In genomic region chrX:153640615-153641014, GRCm38 (mm10) we compare ENCODE assay signal across 12 mouse cellular contexts. TPM values are rescaled to one million over a fixed set of nuclear protein-coding genes. Genes with fewer than 3 reads are reported as not detected.
A peak's percentile ranks its signal among the peaks of the same experiment; 100 is the strongest.
DNase-seq lines count a peak whose midpoint lies in the region; ATAC-seq and TF ChIP-seq lines count a peak whose summit lies in the region.
"Had no signal": no experiment of that assay in that cellular context is flagged by ENCODE, and none has a peak within 500 bp of the region (broad histone marks: within the 10 kb centered on the region; RNA-seq: fewer than 3 reads in every experiment).

No protein-coding gene starts in this region.

- no peaks in the 10 kb centered on the region for H3K27me3 ChIP-seq in cerebellum, adult 2 months (ENCODE audit: control insufficient read depth, insufficient read depth, low read length)
- no peaks in the 10 kb centered on the region for H3K27me3 ChIP-seq in liver, adult 2 months (ENCODE audit: control insufficient read depth, insufficient read depth, low read length)
- H3K27me3 ChIP-seq in liver, embryonic 11.5 days (replicated peaks; ENCODE audit: control insufficient read depth, insufficient read depth, low read length): no peaks in the 10 kb centered on the region
- H3K27me3 ChIP-seq: forebrain, embryonic 13.5 days; limb, embryonic 12.5 days had no signal

- H3K4me2 ChIP-seq in liver, embryonic 11.5 days: no peak overlapping the region
- H3K4me2 ChIP-seq: forebrain, embryonic 13.5 days; limb, embryonic 12.5 days had no signal

- H3K4me1 ChIP-seq in cerebellum, adult 2 months (ENCODE audit: control insufficient read depth, insufficient read depth, low read length): no peaks in the 10 kb centered on the region
- no peaks in the 10 kb centered on the region for H3K4me1 ChIP-seq in liver, adult 2 months (ENCODE audit: control insufficient read depth, insufficient read depth, low read length)
- no peaks in the 10 kb centered on the region for H3K4me1 ChIP-seq in liver, embryonic 11.5 days (replicated peaks; ENCODE audit: control insufficient read depth, insufficient read depth, low read length)
- H3K4me1 ChIP-seq: forebrain, embryonic 13.5 days; limb, embryonic 12.5 days had no signal

- peak; percentile 9 to 22 for DNase-seq in cerebellum, postnatal 10 days
- DNase-seq in cerebellum, adult 2 months: no peak
- DNase-seq in liver, adult 2 months (ENCODE audit: extremely low read depth, low read depth, low spot score): no peak
- DNase-seq in liver, embryonic 11.5 days (ENCODE audit: low spot score): no peak
- DNase-seq in WW6 (ENCODE audit: low read depth, low spot score): peak; percentile 1
- DNase-seq in left cerebral cortex, adult 18-20 months (ENCODE audit: low spot score in 2 of 2): no peak
- no peak for DNase-seq in embryo, embryonic 11 days
- DNase-seq: cerebellum, adult 9-10 months had no signal

- H3K27ac ChIP-seq in cerebellum, adult 2 months (ENCODE audit: insufficient read depth, low read length): no peak overlapping the region
- no peak overlapping the region for H3K27ac ChIP-seq in liver, adult 2 months (replicated peaks; ENCODE audit: insufficient read depth, low read depth, low read length)
- H3K27ac ChIP-seq in liver, embryonic 11.5 days (ENCODE audit: low read depth, low read length): no peak overlapping the region
- H3K27ac ChIP-seq: forebrain, embryonic 13.5 days; limb, embryonic 12.5 days had no signal

- WGBS in cerebellum, adult 2 months: 61% methylated on average over 3 of the region's 3 CpGs
- WGBS in liver, adult 2 months: 65% methylated on average over 3 of the region's 3 CpGs
- 49% methylated on average over 3 of the region's 3 CpGs for WGBS in liver, embryonic 11.5 days

- no peak for ATAC-seq in liver, embryonic 11.5 days (replicated peaks; ENCODE audit: low FRiP score)
- ATAC-seq in megakaryocyte-erythroid progenitor cell, adult 5-6 weeks (replicated peaks; ENCODE audit: low FRiP score, low TSS enrichment, poor library complexity, severe bottlenecking): 0 out of 2 replicates have a peak, but pooled peaks have one; percentile 55
- ATAC-seq: forebrain, embryonic 13.5 days had no signal

- H3K79me2 ChIP-seq in liver, adult 2 months (ENCODE audit: control insufficient read depth, insufficient read depth, low read length): no peaks in the 10 kb centered on the region

- no peaks in the 10 kb centered on the region for H3K36me3 ChIP-seq in liver, adult 2 months (ENCODE audit: control insufficient read depth, insufficient read depth, low read length)
- no peaks in the 10 kb centered on the region for H3K36me3 ChIP-seq in liver, embryonic 11.5 days (ENCODE audit: control insufficient read depth, insufficient read depth, low read length)
- H3K36me3 ChIP-seq: limb, embryonic 12.5 days had no signal

- H3K9ac ChIP-seq in liver, adult 2 months (ENCODE audit: low read depth, low read length): no peak overlapping the region
- H3K9ac ChIP-seq in liver, embryonic 11.5 days (ENCODE audit: low read depth, low read length): no peak overlapping the region
- H3K9ac ChIP-seq: forebrain, embryonic 13.5 days; limb, embryonic 12.5 days had no signal

- H3K9me3 ChIP-seq in liver, embryonic 11.5 days (ENCODE audit: control insufficient read depth, low read length): no peaks in the 10 kb centered on the region
- H3K9me3 ChIP-seq: forebrain, embryonic 13.5 days; limb, embryonic 12.5 days had no signal

- TF ChIP-seq CTCF in cerebellum, adult 2 months (IDR thresholded peaks at IDR 0.05; ENCODE audit: borderline replicate concordance, insufficient read depth, low read depth, low read length): no peak
- peak; percentile 28; the same call in 1 of the 2 replicates for TF ChIP-seq CTCF in liver, adult 2 months (IDR thresholded peaks at IDR 0.05; ENCODE audit: low read depth, low read length)

- H3K4me3 ChIP-seq in cerebellum, adult 2 months (replicated peaks; ENCODE audit: insufficient read depth, low read depth, low read length): no peak overlapping the region
- no peak overlapping the region for H3K4me3 ChIP-seq in liver, adult 2 months (ENCODE audit: insufficient read depth, low read depth, low read length)
- H3K4me3 ChIP-seq in liver, embryonic 11.5 days (ENCODE audit: low read depth, low read length): no peak overlapping the region
- H3K4me3 ChIP-seq: forebrain, embryonic 13.5 days; limb, embryonic 12.5 days; myocyte had no signal

- no peak for TF ChIP-seq POLR2A in cerebellum, adult 2 months (IDR thresholded peaks at IDR 0.05; ENCODE audit: borderline replicate concordance, insufficient read depth, low read length)
- no peak for TF ChIP-seq POLR2A in liver, adult 2 months (IDR thresholded peaks at IDR 0.05; ENCODE audit: extremely low read depth, insufficient read depth, low read length)

RNA-seq across cellular contexts. Expression of gene Kctd12b, which starts 55.6 kb away (rescaled TPM):
- polyA plus RNA-seq in cerebellum, adult 2 months (2012; rRNA removed): 2.5 and 2.7 TPM in 2 replicates
- total RNA-seq in liver, adult 2 months (2014; rRNA removed): 1.4 and 2.1 TPM in 2 replicates
- 0.19 and 0.34 TPM in 2 replicates for polyA plus RNA-seq in liver, adult 2 months (2012; rRNA removed)
- polyA plus RNA-seq in liver, embryonic 11.5 days (2014; fragmentation: Nextera tagmentation; extraction: Ambion mirVana): 1.0 and 1.2 TPM in 2 replicates
- total RNA-seq in megakaryocyte-erythroid progenitor cell, adult 5-6 weeks (2014; fragmentation: Nextera tagmentation): 0.67 TPM in 1 of 2 replicates, not detected in the other
- total RNA-seq in megakaryocyte-erythroid progenitor cell, adult 5-6 weeks (2017): 0.76 TPM in 1 of 2 replicates, not detected in the other
- 1 to 10 TPM; 2.2 to 2.4 TPM for total RNA-seq in left cerebral cortex, adult 18-20 months (2021)

Comparison
In these comparisons a context has a peak if more than half of its experiments do, and no peak if none do; other contexts are left out.
1. DNase-seq: peak in cerebellum, postnatal 10 days (2 of 2) and WW6 (single experiment); none in cerebellum, adult 2 months (0 of 2), liver, adult 2 months (single experiment), liver, embryonic 11.5 days (single experiment), left cerebral cortex, adult 18-20 months (0 of 2) and embryo, embryonic 11 days (single experiment).